8 mouse cellular contexts compared by ENCODE assay signal in genomic region chr7:127448521-127449300, GRCm38 (mm10). TPM values are rescaled to one million over a fixed set of nuclear protein-coding genes. Genes with fewer than 3 reads are reported as not detected.
DNase-seq lines count a peak whose midpoint lies in the region; ATAC-seq lines count a peak whose summit lies in the region.

Gene Zfp689 (minus strand): TSS chr7:127449158.

- ATAC-seq in megakaryocyte progenitor cell, adult 5-6 weeks (replicated peaks; ENCODE audit: poor library complexity) = peak; percentile 96

- peak; percentile 96 for DNase-seq in adipocyte (ENCODE audit: low spot score)
- DNase-seq in embryo, embryonic 10 days (ENCODE audit: low spot score) = peak; percentile 98
- DNase-seq in gastrocnemius, postnatal 10 days = peak; percentile 86
- DNase-seq in induced T-regulatory cell, adult 2 months (ENCODE audit: low read depth) = peak; percentile 100
- peak; percentile 91 to 99 for DNase-seq in left cerebral cortex, adult 9 months (ENCODE audit: low spot score in 2 of 2)
- peak; percentile 87 for DNase-seq in right cerebral cortex, postnatal 14 days
- peak; percentile 93 for DNase-seq in urinary bladder, postnatal 36 days (ENCODE audit: low spot score in 2 of 2)

RNA-seq across cellular contexts. Expression of gene Zfp689, which starts in this region (rescaled TPM):
- total RNA-seq in gastrocnemius, postnatal 10 days (2021) = 1 to 10 TPM; 1.8 to 1.9 TPM
- 2.2 and 2.3 TPM in 2 replicates for total RNA-seq in megakaryocyte progenitor cell, adult 5-6 weeks (2015)
- 1.2 and 3.0 TPM in 2 replicates for total RNA-seq in megakaryocyte progenitor cell, adult 5-6 weeks (2017)

Comparison
In these comparisons a context has a peak if more than half of its experiments do, and no peak if none do; other contexts are left out.
1. Peak in every context shown above with its lines: DNase-seq and ATAC-seq.